In the genomic region with DNA sequence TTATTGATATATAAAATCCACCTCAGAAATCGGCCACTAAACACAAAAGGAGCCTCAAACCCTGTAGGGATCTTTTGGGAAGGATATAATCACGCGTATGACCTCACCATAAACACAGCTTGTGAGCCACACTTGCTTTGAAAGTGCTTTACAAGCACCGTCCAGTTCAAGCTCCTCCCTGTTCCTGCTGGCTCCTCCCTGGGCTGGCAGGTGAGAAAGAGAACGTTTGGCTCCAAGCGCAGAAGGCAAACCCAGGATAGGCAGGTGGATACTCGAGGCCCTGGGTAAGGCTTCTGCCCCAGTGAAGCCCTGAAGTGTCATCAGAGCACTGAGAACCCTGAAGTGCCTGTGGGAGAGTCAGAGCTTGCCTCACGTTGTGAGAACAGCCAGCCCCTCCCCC, we compare ENCODE assay signal across 23 mouse cellular contexts.
DNase-seq lines count a peak whose midpoint lies in the region; ATAC-seq and TF ChIP-seq lines count a peak whose summit lies in the region.
"Had no signal": no experiment of that assay in that cellular context is flagged by ENCODE, and none has a peak within 500 bp of the region (broad histone marks: within the 10 kb centered on the region; RNA-seq: fewer than 3 reads in every experiment).

No protein-coding gene starts in this region.

- no peak overlapping the region for H3K9ac ChIP-seq in limb, embryonic 15.5 days
- no peak overlapping the region for H3K9ac ChIP-seq in kidney, embryonic 16.5 days (replicated peaks; ENCODE audit: low read length)
- H3K9ac ChIP-seq: embryonic facial prominence, embryonic 12.5 days; embryonic facial prominence, embryonic 15.5 days; forebrain, embryonic 12.5 days; forebrain, embryonic 15.5 days; hindbrain, embryonic 12.5 days; hindbrain, embryonic 15.5 days had no signal

- H3K4me2 ChIP-seq in limb, embryonic 15.5 days: no peak overlapping the region
- H3K4me2 ChIP-seq in kidney, embryonic 16.5 days (replicated peaks; ENCODE audit: low read depth, low read length): no peak overlapping the region
- H3K4me2 ChIP-seq: embryonic facial prominence, embryonic 12.5 days; embryonic facial prominence, embryonic 15.5 days; forebrain, embryonic 12.5 days; forebrain, embryonic 15.5 days; heart, embryonic 11.5 days; hindbrain, embryonic 12.5 days; hindbrain, embryonic 15.5 days had no signal

- no peaks in the 10 kb centered on the region for H3K36me3 ChIP-seq in limb, embryonic 15.5 days
- no peaks in the 10 kb centered on the region for H3K36me3 ChIP-seq in limb, embryonic 10.5 days
- no peaks in the 10 kb centered on the region for H3K36me3 ChIP-seq in kidney, embryonic 16.5 days (ENCODE audit: insufficient read depth, low read length)
- H3K36me3 ChIP-seq: embryonic facial prominence, embryonic 12.5 days; embryonic facial prominence, embryonic 15.5 days; forebrain, embryonic 12.5 days; forebrain, embryonic 15.5 days; G1E; hindbrain, embryonic 12.5 days; hindbrain, embryonic 15.5 days had no signal

- H3K27ac ChIP-seq in limb, embryonic 15.5 days: no peak overlapping the region
- no peak overlapping the region for H3K27ac ChIP-seq in limb, embryonic 10.5 days
- H3K27ac ChIP-seq in cerebellum, adult 2 months (ENCODE audit: insufficient read depth, low read length): no peak overlapping the region
- no peak overlapping the region for H3K27ac ChIP-seq in kidney, embryonic 16.5 days (ENCODE audit: low read length)
- H3K27ac ChIP-seq: embryonic facial prominence, embryonic 12.5 days; embryonic facial prominence, embryonic 15.5 days; forebrain, embryonic 12.5 days; forebrain, embryonic 15.5 days; hindbrain, embryonic 12.5 days; hindbrain, embryonic 15.5 days had no signal

- H3K9me3 ChIP-seq in limb, embryonic 15.5 days: no peaks in the 10 kb centered on the region
- H3K9me3 ChIP-seq in limb, embryonic 10.5 days (replicated peaks): no peaks in the 10 kb centered on the region
- no peaks in the 10 kb centered on the region for H3K9me3 ChIP-seq in kidney, embryonic 16.5 days (ENCODE audit: low read length)
- H3K9me3 ChIP-seq: embryonic facial prominence, embryonic 12.5 days; embryonic facial prominence, embryonic 15.5 days; forebrain, embryonic 12.5 days; forebrain, embryonic 15.5 days; G1E; hindbrain, embryonic 12.5 days; hindbrain, embryonic 15.5 days had no signal

- DNase-seq in limb, embryonic 10.5 days (ENCODE audit: low spot score): no peak
- peak; percentile 25 for DNase-seq in lung, postnatal 36 days
- DNase-seq in lung, postnatal 25 days (ENCODE audit: low spot score): no peak
- no peak for DNase-seq in cerebellum, adult 2 months
- DNase-seq: adrenal gland, postnatal 10 days; B cell, adult 2 months; cerebellum, adult 18-20 months; cerebellum, adult 9-11 months; cerebellum, postnatal 25 days; gastrocnemius, postnatal 36 days had no signal

- no peaks in the 10 kb centered on the region for H3K27me3 ChIP-seq in limb, embryonic 15.5 days
- peaks cover 61% of the 10 kb centered on the region for H3K27me3 ChIP-seq in limb, embryonic 10.5 days (ENCODE audit: low read depth, poor library complexity, severe bottlenecking)
- H3K27me3 ChIP-seq in cerebellum, adult 2 months (ENCODE audit: control insufficient read depth, insufficient read depth, low read length): no peaks in the 10 kb centered on the region
- H3K27me3 ChIP-seq in kidney, embryonic 16.5 days (ENCODE audit: insufficient read depth, low read length): 0 out of 2 replicates have a peak, but pooled peaks cover under 1% of the 10 kb centered on the region
- H3K27me3 ChIP-seq: CH12.LX; embryonic facial prominence, embryonic 12.5 days; embryonic facial prominence, embryonic 15.5 days; forebrain, embryonic 15.5 days; hindbrain, embryonic 12.5 days; hindbrain, embryonic 15.5 days; Patski had no signal

- 0 out of 2 replicates have a peak, but pooled peaks have one; percentile 41 for ATAC-seq in limb, embryonic 15.5 days (ENCODE audit: insufficient number of reproducible peaks, low FRiP score, low TSS enrichment, low read depth)
- peak; percentile 10; the same call in 1 of the 2 replicates for ATAC-seq in megakaryocyte, adult 5-6 weeks (ENCODE audit: poor library complexity, severe bottlenecking)
- no peak for ATAC-seq in kidney, embryonic 16.5 days (ENCODE audit: low FRiP score, low TSS enrichment)
- ATAC-seq: forebrain, embryonic 15.5 days; Patski had no signal

- H3K4me3 ChIP-seq in limb, embryonic 15.5 days: no peak overlapping the region
- no peak overlapping the region for H3K4me3 ChIP-seq in limb, embryonic 10.5 days
- H3K4me3 ChIP-seq in cerebellum, adult 2 months (replicated peaks; ENCODE audit: insufficient read depth, low read depth, low read length): no peak overlapping the region
- H3K4me3 ChIP-seq in kidney, embryonic 16.5 days (ENCODE audit: low read length): no peak overlapping the region
- H3K4me3 ChIP-seq: embryonic facial prominence, embryonic 12.5 days; embryonic facial prominence, embryonic 15.5 days; forebrain, embryonic 12.5 days; forebrain, embryonic 15.5 days; hindbrain, embryonic 12.5 days; hindbrain, embryonic 15.5 days had no signal

- peaks cover 16% of the 10 kb centered on the region for H3K4me1 ChIP-seq in limb, embryonic 15.5 days
- peaks cover 3% of the 10 kb centered on the region; the same call in 1 of the 2 replicates for H3K4me1 ChIP-seq in limb, embryonic 10.5 days
- no peaks in the 10 kb centered on the region for H3K4me1 ChIP-seq in cerebellum, adult 2 months (ENCODE audit: control insufficient read depth, insufficient read depth, low read length)
- H3K4me1 ChIP-seq in kidney, embryonic 16.5 days (ENCODE audit: insufficient read depth, low read length): peaks cover 4% of the 10 kb centered on the region
- H3K4me1 ChIP-seq: forebrain, embryonic 12.5 days; forebrain, embryonic 15.5 days; hindbrain, embryonic 12.5 days; hindbrain, embryonic 15.5 days had no signal

- WGBS in limb, embryonic 15.5 days: 20% methylated on average over 8 of the region's 8 CpGs
- 41% methylated on average over 8 of the region's 8 CpGs for whole genome bisulfite sequencing in limb, embryonic 10.5 days
- 66% methylated on average over 8 of the region's 8 CpGs for WGBS in cerebellum, adult 2 months
- WGBS in kidney, embryonic 16.5 days: 32% methylated on average over 8 of the region's 8 CpGs

- TF ChIP-seq POLR2A in cerebellum, adult 2 months (IDR thresholded peaks at IDR 0.05; ENCODE audit: borderline replicate concordance, insufficient read depth, low read length): no peak

- no peak for TF ChIP-seq CTCF in cerebellum, adult 2 months (IDR thresholded peaks at IDR 0.05; ENCODE audit: borderline replicate concordance, insufficient read depth, low read depth, low read length)
